Mouse (Mus musculus): ENCODE data around the gene Acbd7.

DNA sequence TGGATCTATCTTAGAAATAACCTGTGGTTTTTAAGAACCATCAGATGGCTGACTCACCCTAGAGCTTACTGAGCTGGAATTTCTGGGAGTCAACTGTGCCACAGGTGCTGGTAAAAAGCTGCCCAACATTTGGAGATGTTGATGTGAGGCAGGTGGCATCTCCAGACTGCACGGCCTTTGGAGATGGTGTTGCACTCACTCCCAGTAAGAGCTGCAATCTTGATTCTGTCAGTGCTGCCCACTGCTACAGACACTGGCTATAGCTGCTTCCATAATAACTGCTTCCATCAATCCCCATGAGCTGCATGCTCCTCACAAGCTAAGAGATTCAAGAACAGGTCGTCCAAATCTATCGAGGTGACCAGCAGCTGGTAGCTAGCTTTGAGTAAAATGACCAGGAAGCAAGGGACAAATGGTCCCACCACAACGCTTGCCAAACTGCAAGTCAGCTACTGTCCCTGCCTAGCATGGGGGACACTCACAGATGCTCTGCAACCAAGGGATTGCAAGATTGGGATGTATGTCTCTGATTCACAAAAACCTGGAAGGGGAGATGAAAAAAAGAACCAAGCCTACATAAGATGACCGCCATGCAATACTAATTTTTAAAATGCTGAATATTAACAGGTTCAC lies 4.8 kb upstream of the Acbd7 start:
- no peak for TF ChIP-seq CTCF (IDR thresholded peaks at IDR 0.05; ENCODE audit: low read depth)
- no peak for TF ChIP-seq EP300 (optimal IDR thresholded peaks at IDR 0.05)
